Mouse (Mus musculus): ENCODE results near the gene Gm49393. TPM values are rescaled to one million over a fixed set of nuclear protein-coding genes. Genes with fewer than 3 reads are reported as not detected.
"Not testable (repeated sequence)": the region's sequence is repeated elsewhere in the genome, so short reads cannot be mapped to it uniquely, and the experiment has no call there.

Gene Gm49393
- polyA plus RNA-seq, 1 experiment from 2014 or later, result not detected

DNA sequence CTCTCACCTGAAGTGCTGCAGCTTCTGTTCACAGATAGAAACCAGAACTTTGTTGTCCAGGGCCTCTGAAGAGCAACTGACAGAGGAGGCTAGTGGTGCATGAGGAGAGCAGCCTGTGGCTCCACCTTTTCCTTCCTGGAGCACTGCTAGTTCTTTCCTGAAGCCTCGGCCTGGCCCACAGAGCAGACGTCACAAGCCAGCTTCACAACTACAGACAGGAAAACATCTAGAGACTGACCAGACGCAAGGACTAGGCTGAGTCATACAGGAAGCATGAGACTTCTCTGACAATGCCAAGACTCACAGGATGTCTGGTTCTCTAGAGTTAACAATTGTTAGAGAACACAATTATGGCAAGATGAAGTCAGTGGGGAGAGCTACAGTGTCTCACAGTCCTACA lies 38.1 kb downstream of the Gm49393 start, which contains the start of gene Ctla2b:
TSS of gene Ctla2b (minus strand) at position 120 of the 400 bp plus-strand sequence.
- DNase-seq (ENCODE audit: low spot score) (peak; percentile 26), ATAC-seq (replicated peaks; ENCODE audit: low FRiP score, low read depth) (no peak; the same call in 1 of the 2 replicates)
- no peaks in the 10 kb centered on the region for H3K4me1 ChIP-seq (replicated peaks; ENCODE audit: insufficient read depth, low read length)
- H3K9me3 ChIP-seq (replicated peaks; ENCODE audit: low read length), result no peaks in the 10 kb centered on the region
- no peak within 1 kb of the TSS for H3K4me3 ChIP-seq (replicated peaks; ENCODE audit: low read depth, low read length)
- no peak within 1 kb of the TSS for H3K9ac ChIP-seq (ENCODE audit: low read depth, low read length)
- 54% methylated on average over 3 of the region's 3 CpGs for WGBS
- H3K4me2 ChIP-seq (ENCODE audit: low read length), result no peak within 1 kb of the TSS
- no peak within 1 kb of the TSS for H3K27ac ChIP-seq
- H3K27me3 ChIP-seq (ENCODE audit: insufficient read depth, low read length), result no peaks in the 10 kb centered on the region
- no peaks in the 10 kb centered on the region for H3K36me3 ChIP-seq (ENCODE audit: insufficient read depth, low read length)
- no peak for TF ChIP-seq CTCF (IDR thresholded peaks at IDR 0.05; ENCODE audit: low read depth)

GRCm38 (mm10) chr13:60896794-60897193 lies 38.6 kb downstream of the Gm49393 start, which contains the start of gene Gm49392:
Gene Gm49392 (minus strand): TSS chr13:60896894.
- DNase-seq (ENCODE audit: low spot score), result not testable (repeated sequence)
- 80% methylated on average over 8 of the region's 8 CpGs for WGBS

DNA sequence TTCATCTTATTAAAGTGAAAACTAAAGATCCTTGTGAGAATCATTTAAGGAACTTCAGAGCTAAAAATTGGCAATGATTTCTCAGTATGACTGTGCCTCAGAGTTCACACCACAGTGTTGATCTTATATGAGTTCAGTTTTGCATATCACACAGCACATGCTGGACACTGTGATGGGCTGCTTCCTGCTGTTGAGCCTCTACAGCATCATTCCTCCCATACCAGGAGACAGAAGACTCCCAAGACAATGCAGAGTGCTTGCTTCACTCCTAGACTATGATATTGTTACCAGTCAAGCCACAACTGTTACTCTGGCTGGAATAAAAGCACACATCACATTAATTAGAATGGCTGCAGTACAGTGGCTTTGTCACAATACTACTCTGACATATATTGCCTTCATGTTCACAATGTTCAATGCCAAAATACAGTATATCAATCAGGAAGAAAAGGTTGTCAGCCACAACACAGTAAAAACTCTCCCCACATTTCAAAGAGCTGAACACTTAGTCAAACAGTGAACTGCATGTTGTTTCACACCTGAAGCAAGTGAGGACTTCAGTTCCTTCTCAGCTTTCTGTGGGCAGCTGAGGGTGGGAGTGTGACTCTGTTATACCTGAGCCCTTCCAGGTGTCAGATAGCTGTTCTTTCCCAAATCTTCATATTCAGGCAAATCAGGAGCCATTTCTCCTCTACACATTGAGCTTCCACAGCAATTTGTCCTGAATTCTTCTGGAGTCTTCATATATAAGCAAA lies 39.8 kb downstream of the Gm49393 start:
- no peak for ATAC-seq (replicated peaks; ENCODE audit: low FRiP score, low read depth)
- H3K4me1 ChIP-seq (replicated peaks; ENCODE audit: insufficient read depth, low read length), result no peaks in the 10 kb centered on the region
- H3K4me3 ChIP-seq (replicated peaks; ENCODE audit: low read depth, low read length), result no peak overlapping the region
- no peak overlapping the region for H3K9ac ChIP-seq (ENCODE audit: low read depth, low read length)
- no peak for DNase-seq (ENCODE audit: low spot score)
- no peak for TF ChIP-seq CTCF (IDR thresholded peaks at IDR 0.05; ENCODE audit: low read depth)
- no peaks in the 10 kb centered on the region for H3K9me3 ChIP-seq (replicated peaks; ENCODE audit: low read length)
- H3K27me3 ChIP-seq (ENCODE audit: insufficient read depth, low read length), result no peaks in the 10 kb centered on the region
- no peak overlapping the region for H3K4me2 ChIP-seq (ENCODE audit: low read length)
- H3K27ac ChIP-seq, result no peak overlapping the region
- no peaks in the 10 kb centered on the region for H3K36me3 ChIP-seq (ENCODE audit: insufficient read depth, low read length)

More at GRCm38 (mm10) chr13:60896794-60897193, 38.6 kb downstream of the Gm49393 start, which contains the start of gene Gm49392:
- not testable (repeated sequence) for H3K9ac ChIP-seq (ENCODE audit: low read depth, low read length); H3K27me3 ChIP-seq (ENCODE audit: insufficient read depth, low read length); H3K4me2 ChIP-seq (ENCODE audit: low read length); H3K4me1 ChIP-seq (replicated peaks; ENCODE audit: insufficient read depth, low read length); H3K36me3 ChIP-seq (ENCODE audit: insufficient read depth, low read length); H3K9me3 ChIP-seq (replicated peaks; ENCODE audit: low read length); ATAC-seq (replicated peaks; ENCODE audit: low FRiP score, low read depth); H3K27ac ChIP-seq; H3K4me3 ChIP-seq (replicated peaks; ENCODE audit: low read depth, low read length)

- TF ChIP-seq CTCF (IDR thresholded peaks at IDR 0.05; ENCODE audit: low read depth), result no peak
- Histone ChIP-seq H3K4me3 (replicated peaks; ENCODE audit: low read depth, low read length) (no peak overlapping the region), H3K9me3 (replicated peaks; ENCODE audit: low read length) (no peaks in the 10 kb centered on the region), H3K4me1 (replicated peaks; ENCODE audit: insufficient read depth, low read length) (no peaks in the 10 kb centered on the region), H3K36me3 (ENCODE audit: insufficient read depth, low read length) (no peaks in the 10 kb centered on the region), H3K27ac (no peak overlapping the region), H3K9ac (ENCODE audit: low read depth, low read length) (no peak overlapping the region), H3K4me2 (ENCODE audit: low read length) (no peak overlapping the region), H3K27me3 (ENCODE audit: insufficient read depth, low read length) (no peaks in the 10 kb centered on the region)
- 97% methylated on average over 1 of the region's 1 CpGs for WGBS
- ATAC-seq (replicated peaks; ENCODE audit: low FRiP score, low read depth), result no peak
- no peak for DNase-seq (ENCODE audit: low spot score)
These were observed 43.1 kb downstream of the Gm49393 start for GRCm38 (mm10) chr13:60892301-60892700.

- ATAC-seq (replicated peaks; ENCODE audit: low FRiP score, low read depth), result no peak
- H3K4me2 ChIP-seq (ENCODE audit: low read length), result no peak within 1 kb of the TSS
- no peaks in the 10 kb centered on the region for H3K4me1 ChIP-seq (replicated peaks; ENCODE audit: insufficient read depth, low read length)
- no peaks in the 10 kb centered on the region for H3K36me3 ChIP-seq (ENCODE audit: insufficient read depth, low read length)
- no peak within 1 kb of the TSS for H3K27ac ChIP-seq
- no peak within 1 kb of the TSS for H3K4me3 ChIP-seq (replicated peaks; ENCODE audit: low read depth, low read length)
- DNase-seq (ENCODE audit: low spot score), result no peak
- H3K9ac ChIP-seq (ENCODE audit: low read depth, low read length), result no peak within 1 kb of the TSS
- 56% methylated on average over 1 of the region's 1 CpGs for WGBS
- no peak for TF ChIP-seq CTCF (IDR thresholded peaks at IDR 0.05; ENCODE audit: low read depth)
- no peaks in the 10 kb centered on the region for H3K27me3 ChIP-seq (ENCODE audit: insufficient read depth, low read length)
- no peaks in the 10 kb centered on the region for H3K9me3 ChIP-seq (replicated peaks; ENCODE audit: low read length)
These were observed 71.1 kb downstream of the Gm49393 start, which contains the start of gene 4930486L24Rik for GRCm38 (mm10) chr13:60864281-60864680. Gene 4930486L24Rik (minus strand): TSS chr13:60864475.

DNA sequence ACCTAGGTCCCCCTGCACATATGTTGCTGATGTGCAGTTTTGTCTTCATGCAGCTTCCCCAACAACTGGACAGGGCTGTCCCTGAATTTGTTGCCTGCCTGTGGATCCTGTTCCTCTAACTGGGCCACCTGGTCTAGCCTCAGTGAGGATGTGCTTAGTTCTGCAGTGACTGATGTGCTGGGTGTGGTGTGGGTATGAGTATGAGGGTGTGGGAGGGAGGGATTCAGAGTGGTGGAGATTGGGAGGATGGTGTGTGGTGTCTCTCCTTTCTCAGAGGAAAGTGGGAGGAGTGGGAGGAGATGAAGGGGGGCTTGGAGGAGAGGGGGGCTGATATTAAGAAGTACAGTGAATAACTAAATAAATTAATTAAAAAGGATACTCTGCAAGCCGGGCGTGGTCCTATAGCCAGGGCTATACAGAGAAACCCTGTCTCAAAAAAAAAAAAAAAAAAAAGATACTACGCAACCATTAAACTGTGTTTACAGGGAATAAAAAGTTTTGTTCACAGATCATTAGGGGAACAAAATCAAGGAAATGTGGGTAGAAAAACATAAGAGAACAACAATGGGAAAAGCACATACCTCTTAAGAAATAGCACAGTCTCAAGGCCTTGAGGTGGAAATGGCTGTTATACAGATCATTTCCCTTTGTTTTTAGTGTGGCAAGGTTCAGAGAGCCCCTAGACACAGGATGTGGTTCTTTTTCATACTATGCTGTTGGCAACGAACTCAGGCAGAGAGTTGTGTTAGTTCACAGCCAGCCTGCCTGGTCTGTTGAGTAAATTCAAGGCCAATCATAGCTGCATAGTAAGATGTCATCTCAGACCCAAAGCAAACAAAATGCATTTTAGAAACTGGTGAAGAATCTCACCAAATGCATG lies 86.9 kb downstream of the Gm49393 start:
- Histone ChIP-seq H3K4me1 (replicated peaks; ENCODE audit: insufficient read depth, low read length) (no peaks in the 10 kb centered on the region), H3K9ac (ENCODE audit: low read depth, low read length) (no peak overlapping the region), H3K27me3 (ENCODE audit: insufficient read depth, low read length) (no peaks in the 10 kb centered on the region), H3K27ac (no peak overlapping the region), H3K9me3 (replicated peaks; ENCODE audit: low read length) (no peaks in the 10 kb centered on the region), H3K4me3 (replicated peaks; ENCODE audit: low read depth, low read length) (no peak overlapping the region), H3K4me2 (ENCODE audit: low read length) (no peak overlapping the region), H3K36me3 (ENCODE audit: insufficient read depth, low read length) (no peaks in the 10 kb centered on the region)
- peak; percentile 6 for DNase-seq (ENCODE audit: low spot score)
- no peak for TF ChIP-seq CTCF (IDR thresholded peaks at IDR 0.05; ENCODE audit: low read depth)
- ATAC-seq (replicated peaks; ENCODE audit: low FRiP score, low read depth), result no peak
- 75% methylated on average over 4 of the region's 4 CpGs for WGBS

Data from kidney, postnatal 0 days (tissue).